Mouse (Mus musculus) lung, postnatal 0 days (tissue): Measurements from ENCODE around the gene A4galt.
A peak's percentile ranks its signal among the peaks of the same experiment; 100 is the strongest.

Source experiments
- CTCF ChIP-seq: IDR thresholded peaks from 2 replicates; pipeline ENCODE4 v1.5.1; 2016; ENCODE audit warnings: antibody characterized with exemption, mild to moderate bottlenecking
- EP300 ChIP-seq: IDR thresholded peaks from 2 replicates; pipeline ENCODE4 v1.6.1; 2016; ENCODE audit warnings: antibody characterized with exemption, mild to moderate bottlenecking, control low read depth

- no peak for TF ChIP-seq CTCF
- TF ChIP-seq EP300, result peak; percentile 76; the same call in 1 of the 2 replicates
Measured at GRCm38 (mm10) chr15:83223208-83223962, 28.2 kb downstream of the A4galt start.
